Mouse (Mus musculus) spleen, postnatal 36 days (tissue): ENCODE measurements around the gene Dhx32.
"Not testable (repeated sequence)": the region's sequence is repeated elsewhere in the genome, so short reads cannot be mapped to it uniquely, and the experiment has no call there.

Experiments
- DNase-seq, 2 experiments: peaks; one replicate each; pipeline ENCODE4 v3.0.0; 2022; ENCODE audit warnings: low spot score in 2 of 2, mixed read lengths in 1 of 2

Dhx32 gene

DNA sequence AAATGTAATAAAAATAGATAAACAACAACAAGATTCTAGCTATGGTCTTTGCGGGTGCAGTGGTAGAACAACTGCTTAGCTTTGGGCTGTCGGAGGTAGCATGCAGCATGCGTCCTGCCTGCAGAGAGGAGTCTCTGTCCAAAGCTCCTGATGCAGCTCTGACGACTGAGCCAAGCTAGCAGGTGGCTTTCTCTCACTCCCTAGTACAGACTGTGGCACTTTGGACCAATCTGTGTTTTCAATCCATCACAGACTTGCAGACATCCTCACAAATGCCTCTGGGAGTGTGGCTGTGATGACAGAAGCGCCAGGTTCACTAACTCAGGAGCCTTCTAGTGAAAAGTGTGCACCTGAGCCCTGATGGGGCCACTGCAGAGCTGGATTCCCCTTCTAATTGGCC is 53.2 kb downstream of the Dhx32 start:
- DNase-seq: no peak

DNA sequence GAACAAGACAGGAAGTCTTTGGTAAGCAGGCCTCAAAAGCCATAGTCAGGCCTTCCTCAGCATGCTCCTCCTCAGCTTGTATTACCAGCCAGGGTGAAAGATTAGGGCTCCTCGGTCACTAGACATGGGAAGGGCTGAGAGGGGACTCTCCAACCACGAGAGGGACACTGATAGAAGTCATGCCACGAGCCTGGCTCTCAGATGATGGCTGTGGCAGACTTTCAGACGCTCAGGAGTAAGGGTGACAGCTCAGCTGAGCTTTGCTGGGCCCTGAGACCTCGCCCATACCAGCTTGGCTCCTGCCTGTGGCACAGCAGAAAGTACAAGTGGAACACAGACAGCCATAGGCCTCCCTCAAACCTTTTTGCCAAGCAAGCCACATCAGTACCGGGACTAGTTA is 55.5 kb downstream of the Dhx32 start:
- no peak for DNase-seq

DNA sequence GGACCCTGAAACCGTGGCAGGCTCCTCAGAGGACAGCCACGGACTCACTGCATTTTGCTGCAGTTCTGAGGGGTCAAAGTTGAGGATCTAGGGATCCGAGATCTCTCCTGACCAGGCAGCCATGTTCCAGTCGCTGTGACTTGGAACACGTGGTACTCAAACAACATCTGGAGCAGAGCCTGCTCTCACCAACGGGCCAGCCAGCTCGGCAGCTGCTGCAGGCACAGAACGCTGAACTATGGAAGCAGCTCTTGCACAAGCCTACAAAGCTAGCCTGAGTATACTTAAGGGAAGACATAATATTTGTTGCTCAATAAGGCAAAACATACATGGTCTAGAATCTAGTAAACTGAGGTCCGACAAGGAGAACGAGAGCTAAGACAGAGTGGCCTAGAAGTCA is 57.0 kb downstream of the Dhx32 start:
- no peak for DNase-seq

DNA sequence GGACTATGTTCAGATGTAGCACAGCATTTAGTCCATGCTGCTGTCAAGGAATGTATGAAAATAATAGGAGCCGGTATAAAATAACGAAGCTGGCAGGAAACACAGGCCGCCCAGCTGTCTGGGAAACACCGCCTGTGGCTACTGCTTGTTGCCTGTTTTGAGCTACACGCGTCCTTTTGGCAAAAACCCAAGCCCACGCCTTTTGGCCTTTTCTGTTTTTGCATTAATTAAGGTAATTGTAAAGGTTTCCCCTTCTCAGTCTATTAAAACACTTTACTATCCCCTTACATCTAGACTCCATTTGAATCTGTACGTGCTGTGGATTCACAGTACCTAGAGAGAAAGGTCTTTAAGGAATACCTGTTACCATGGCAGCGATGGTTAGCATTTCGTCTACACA is 57.7 kb downstream of the Dhx32 start:
- no peak for DNase-seq

DNA sequence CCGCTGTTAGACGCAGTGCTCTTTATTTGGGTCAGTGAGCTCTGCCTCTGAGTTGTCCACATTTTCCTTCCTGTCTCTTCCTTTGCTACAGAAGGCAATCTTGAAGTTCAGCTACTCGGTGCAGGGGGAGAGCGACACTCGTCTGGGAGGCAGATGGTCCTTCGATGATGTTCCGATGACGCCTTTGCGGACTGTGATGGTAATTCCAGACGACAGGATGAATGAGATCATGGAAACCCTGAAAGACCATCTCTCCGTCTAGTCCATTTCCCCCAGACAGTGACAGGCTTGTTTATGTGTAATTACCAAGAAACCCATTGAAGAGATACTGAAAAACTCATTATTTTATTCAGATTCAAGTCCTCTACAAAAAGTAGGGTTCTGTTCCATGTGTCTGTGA is 61.9 kb downstream of the Dhx32 start:
- DNase-seq: no peak

DNA sequence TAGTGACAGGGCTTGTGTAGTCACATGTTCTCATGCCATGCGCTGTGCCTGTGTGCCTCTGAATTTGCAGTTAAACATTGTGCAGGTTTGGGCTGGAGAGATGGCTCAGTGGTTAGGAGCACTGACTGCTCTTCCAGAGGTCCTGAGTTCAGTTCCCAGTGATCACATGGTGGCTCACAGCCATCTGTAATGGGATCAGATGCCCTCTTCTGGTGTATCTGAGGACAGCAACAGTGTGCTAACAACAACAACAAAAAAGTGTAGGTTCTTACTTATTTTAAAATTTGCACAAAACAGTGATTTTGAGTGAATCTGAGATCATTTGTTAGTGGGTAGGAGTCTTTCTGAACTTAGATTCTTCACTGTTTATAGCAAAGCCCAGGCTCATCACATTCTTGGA is 63.9 kb downstream of the Dhx32 start:
- DNase-seq: no peak

DNA sequence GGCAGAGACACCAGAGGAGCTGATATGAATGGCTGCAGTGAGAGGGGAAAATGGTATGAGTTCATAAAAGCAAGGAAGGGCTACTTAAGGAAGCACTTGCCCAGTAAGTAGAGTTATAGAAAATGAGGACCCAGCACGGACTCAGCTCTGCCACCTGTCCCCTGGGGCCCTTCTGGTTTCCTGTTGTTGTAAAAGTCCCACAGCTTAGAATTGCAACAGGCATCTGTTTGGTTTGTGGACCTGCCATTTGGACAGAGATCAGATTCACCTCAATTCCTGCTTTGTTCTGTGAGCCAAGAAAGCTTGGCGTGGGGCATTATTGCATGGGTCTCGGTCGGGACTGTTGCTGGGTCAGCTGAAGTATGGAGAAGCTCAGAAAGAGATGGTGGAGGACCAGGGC is 67.1 kb downstream of the Dhx32 start:
- peak; percentile 44 to 53 for DNase-seq

DNA sequence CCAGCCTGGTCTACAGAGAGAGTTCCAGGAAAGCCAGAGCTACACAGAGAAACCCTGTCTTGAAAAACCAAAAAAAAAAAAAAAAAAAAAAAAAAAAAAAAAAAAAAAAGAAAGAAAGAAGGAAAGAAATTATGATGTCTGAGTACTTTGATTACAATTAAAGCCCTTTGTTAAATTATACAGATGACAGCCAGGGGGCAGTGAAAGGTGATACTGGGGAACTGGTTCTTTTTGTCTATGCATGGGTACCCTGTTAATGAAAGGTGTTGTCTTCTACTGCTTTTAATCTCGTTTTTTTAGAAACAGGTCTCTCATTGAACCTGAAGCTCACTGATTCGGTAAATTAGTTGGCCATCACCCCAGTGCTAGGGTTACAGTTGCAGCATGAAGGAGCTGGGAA is 75.2 kb downstream of the Dhx32 start:
- peak in 1 of 2 experiments; percentile 37 for DNase-seq

DNA sequence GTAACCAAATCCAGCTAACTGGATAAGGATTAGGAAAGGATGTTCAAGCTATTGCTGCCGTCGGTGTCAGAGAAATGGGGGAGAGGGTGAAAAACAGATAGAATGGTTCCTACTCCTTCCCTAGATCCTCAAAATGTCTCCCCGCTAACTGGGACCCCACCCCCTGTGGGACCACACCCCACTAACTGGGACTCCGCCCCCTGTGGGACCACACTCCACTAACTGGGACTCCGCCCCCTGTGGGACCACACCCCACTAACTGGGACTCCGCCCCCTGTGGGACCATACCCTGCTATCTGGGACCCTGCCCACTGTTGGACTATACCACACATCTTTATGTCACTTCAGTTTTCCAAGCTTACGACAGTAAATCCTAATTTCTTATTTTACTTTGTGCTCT is 78.6 kb downstream of the Dhx32 start:
- DNase-seq: no peak

DNA sequence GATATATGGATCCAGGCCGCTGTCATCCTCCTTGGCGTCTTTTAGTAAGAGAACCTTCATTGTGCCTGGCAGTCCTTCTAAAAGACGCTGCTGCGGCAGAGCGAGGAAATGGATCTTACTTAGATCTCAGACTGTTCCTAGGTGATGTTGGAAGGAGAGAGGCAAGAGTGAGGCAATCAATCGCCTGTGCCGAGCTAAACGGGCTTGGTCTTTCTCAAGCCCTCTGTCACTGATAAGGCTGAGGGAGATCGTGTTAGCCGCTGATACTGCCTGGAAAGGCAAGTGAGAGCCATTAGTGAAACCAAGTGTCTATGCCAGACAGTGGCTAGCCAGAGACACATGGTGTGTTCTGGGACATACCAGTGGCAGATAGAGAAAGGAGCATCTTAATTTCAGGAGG is 80.2 kb downstream of the Dhx32 start:
- peak; percentile 64 to 80 for DNase-seq

DNA sequence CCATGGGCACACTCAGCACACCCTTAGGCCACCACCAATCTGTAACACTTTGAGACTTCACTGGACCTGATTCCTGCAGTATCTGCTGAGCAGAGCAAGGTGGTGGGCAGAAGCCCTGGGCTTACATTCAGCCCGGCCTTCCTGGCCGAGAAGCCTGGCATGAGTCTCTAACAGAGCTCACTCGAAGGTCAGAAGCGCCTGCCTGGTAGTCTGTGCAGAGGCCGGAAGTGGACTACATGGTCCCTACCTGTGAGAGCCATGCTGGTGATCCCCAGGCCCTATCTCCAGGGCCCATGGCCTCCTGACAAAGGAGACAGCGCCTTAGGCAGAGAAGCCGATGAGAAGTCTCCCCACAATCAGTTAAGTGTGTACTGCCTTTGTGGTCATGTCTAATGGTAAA is 81.2 kb downstream of the Dhx32 start:
- DNase-seq: no peak

DNA sequence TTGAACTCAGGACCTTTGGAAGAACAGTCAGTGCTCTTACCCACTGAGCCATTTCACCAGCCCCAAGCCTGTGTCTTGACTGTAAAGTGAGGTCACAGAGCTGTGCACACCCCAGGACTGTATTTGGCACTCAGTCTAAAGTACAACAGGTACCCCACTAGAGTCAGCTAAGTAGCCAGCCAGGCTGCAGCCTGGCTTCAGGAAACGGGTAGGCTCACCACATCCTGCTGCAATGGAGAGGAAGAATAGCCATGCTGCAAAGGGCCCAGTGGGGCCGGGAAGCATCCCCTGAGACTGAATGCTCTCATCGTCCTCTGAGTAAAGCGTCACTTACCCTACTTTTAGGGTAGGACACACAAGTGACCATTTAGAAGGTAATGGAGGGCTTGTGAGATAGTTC is 82.6 kb downstream of the Dhx32 start:
- no peak for DNase-seq

DNA sequence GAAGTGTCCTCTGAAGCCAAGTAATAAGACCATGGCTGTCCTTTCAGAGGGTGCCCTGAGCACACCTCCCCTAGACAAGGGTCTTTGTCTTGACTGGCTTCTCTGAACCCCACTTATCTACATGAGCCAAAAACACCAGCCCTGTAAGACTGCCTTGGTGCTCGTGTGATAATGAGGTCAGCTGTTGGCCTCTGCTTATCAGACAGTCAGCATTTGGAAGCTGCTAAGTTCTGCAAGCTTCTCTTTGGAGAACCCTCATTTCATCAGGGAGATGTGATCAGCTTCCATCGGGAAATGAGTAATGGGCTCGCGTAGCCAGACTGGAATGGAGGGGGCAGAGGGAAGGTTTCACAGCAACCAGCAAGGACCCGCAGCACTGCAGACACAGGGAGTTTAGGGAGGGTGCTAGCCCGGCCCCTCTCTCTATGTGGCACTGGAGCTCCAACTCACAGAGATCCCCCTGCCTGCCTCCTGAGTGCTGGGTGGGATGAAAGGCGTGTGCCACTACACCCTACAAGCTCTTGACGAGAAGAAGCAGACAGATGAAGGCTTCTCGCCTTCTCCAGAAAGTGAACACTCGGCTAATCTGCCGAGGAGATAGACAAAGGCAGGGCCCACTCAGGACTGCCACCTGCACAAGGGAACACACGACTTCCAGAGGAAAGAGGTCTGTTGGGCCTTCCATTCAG is 84.4 kb downstream of the Dhx32 start:
- DNase-seq: peak; percentile 32 to 68

DNA sequence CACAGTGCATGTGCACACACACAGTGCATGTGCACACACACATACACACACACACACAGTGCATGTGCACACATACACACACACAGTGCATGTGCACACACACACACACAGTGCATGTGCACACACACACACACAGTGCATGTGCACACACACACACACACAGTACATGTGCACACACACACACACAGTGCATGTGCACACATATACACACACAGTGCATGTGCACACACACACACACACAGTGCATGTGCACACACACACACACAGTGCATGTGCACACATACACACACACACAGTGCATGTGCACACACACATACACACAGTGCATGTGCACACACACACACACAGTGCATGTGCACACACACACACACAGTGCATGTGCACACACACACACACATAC is 96.9 kb downstream of the Dhx32 start:
- DNase-seq: not testable (repeated sequence)

DNA sequence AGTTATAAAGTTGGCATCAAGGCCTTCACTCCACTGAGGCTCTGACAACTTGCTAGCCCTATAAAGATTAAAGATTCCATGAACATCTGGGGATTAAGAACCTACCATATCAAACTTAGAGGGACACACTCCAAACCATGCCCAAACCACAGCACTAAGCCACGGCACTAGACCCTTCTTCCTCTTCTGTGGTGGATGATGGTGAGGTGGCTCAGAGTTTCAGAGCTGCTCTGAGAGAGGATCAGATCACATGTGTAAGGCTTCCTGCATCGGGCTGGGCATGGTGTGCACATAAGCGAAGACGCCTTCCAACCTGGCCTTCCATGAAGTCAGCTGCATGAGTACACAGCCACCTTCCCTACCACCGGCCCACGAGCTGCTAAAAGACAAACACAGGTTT is 97.8 kb downstream of the Dhx32 start:
- no peak for DNase-seq

DNA sequence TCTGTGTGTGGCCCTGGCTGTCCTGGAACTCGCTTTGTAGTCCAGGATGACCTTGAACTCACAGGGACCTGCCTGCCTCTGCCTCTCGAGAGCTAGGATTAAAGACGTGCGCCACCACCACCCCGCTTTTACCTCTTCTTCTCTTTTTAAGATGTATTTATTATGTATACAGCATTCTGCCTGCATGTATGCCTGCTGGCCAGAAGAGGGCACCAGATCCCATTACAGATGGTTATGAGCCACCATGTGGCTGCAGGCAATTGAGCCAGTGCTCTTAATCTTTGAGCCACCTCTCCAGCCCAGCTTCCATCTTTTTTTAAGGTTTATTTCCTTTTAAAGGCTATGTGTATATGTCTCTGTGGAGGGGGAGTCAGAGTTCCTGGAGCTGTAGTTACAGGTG is 98.4 kb downstream of the Dhx32 start:
- no peak for DNase-seq

DNA sequence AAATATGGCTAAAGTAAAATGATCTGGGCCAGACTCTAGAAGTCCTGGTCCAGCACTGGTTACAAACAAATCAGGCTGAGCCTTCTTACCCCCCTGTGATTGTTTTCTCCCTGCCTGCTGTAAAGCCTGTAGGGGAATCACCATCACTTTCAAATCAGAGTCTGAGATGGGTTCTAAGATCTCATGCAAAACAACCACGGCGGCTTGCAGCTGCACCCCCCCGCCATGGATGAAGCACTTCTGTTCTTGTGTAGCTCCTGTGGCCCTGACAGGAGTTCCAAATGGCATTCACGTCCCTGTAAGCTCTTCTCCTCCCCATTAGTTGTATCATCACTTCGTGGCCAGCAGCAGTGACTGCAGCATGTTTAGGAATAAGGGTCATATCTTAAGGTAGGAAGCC is 98.9 kb downstream of the Dhx32 start:
- no peak for DNase-seq

DNA sequence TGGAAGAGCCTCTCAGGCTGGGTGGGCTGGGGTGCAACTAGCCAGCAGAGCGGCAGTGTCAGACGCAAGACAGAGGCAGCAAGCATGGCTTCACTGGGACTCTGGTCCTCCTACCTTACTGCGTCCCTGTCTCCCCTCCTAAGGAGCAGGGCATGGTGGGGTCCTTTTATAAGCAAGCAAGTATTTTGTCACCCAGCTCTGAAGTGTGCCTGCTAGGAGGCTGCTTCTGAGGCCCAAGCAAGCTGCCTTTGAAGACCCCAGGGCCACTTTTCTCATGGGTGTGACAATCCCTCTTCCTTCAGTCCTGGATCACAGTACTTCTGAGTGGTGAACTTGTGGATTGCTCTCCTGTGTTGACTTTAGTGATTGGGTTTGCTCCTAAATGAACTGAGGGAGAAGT is 102.6 kb downstream of the Dhx32 start, which contains the start of gene Mmp21:
TSS of gene Mmp21 (minus strand) at position 101 of the 400 bp plus-strand sequence.
- no peak for DNase-seq

DNA sequence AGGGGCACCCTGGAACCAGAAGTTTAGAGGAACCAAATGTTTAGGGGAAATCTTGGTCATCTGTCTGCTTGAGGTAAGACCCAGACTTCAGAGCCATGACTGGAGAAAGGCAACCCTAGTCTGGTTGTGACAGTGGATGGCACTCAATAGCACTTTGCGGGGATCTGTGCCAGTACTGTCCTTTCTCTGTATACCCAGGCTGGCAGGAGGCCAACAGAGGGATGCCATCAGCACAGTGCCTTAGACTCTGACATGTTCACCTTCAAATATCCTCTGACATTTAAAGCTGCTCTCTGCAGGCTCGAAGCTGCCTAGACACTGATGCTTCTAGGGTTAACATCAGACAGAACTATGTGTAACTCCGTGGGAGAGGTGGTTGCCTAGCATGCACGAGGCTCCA is 103.1 kb downstream of the Dhx32 start:
- no peak for DNase-seq

DNA sequence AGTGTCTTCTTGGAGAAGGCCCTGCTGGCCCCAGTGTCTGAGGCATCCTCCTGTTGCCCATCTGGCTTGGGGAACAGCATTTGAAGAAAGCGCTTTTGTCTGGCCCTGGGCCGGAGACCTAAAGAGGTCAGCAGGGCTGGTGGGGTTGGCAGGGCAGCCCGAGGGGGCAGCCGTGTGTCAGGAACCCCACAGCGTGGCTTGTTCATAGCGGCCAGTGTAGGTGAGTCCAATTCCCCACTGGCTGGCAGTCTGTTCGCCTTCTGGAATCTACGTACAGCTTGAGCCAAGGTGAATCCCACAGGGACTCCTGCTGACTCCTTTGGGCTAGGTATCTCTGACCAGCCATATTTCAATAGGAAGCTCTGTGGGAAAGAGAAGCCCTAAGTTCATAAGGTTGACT is 103.8 kb downstream of the Dhx32 start:
- DNase-seq: no peak

DNA sequence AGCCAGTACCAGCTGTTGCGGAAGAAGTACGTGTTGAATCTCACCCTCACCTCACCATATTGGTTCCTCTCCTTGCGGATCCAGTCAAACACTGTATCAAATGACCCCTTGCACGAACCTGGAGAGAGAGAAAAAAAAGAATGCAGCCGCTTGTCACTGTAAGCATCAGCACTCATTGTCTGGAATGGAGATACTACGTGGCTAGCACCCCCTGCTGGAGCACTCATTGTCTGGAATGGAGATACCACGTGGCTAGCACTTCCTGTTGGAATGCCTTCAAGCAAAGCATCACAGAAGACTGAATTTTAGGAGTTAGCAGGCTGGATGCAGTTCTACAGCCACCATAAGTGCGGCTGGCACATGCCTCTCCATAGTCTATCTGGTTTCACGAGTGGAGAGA is 106.5 kb downstream of the Dhx32 start:
- DNase-seq: no peak
